Mouse (Mus musculus) midbrain, embryonic 16.5 days (tissue): ENCODE results near the gene Slc23a4. TPM values are rescaled to one million over a fixed set of nuclear protein-coding genes. Genes with fewer than 3 reads are reported as not detected.
A peak's percentile ranks its signal among the peaks of the same experiment; 100 is the strongest.

Experiments used
- ATAC-seq: fragments of 200-750 bp; cut with Nextera tagmentation; 2 replicates; pipeline ENCODE4 v1.8.0; 2017; ENCODE audit warnings: moderate TSS enrichment
- H3K27ac ChIP-seq: fragments of 300-500 bp; sonication (generic); 2 replicates; pipeline ENCODE4 v1.5.1; 2014; ENCODE audit warnings: mild to moderate bottlenecking, low read length, mixed read lengths
- H3K27me3 ChIP-seq: fragments of 300-500 bp; sonication (generic); 2 replicates; pipeline ENCODE4 v1.6.1; 2014; ENCODE audit warnings: low read depth, low read length, mixed read lengths; ENCODE audit not compliant: control insufficient read depth, insufficient read depth
- H3K36me3 ChIP-seq: fragments of 300-500 bp; sonication (generic); 2 replicates; pipeline ENCODE4 v1.6.1; 2014; ENCODE audit warnings: mild to moderate bottlenecking, low read length, moderate library complexity, mixed read lengths; ENCODE audit not compliant: control insufficient read depth, insufficient read depth
- H3K4me1 ChIP-seq: fragments of 300-500 bp; sonication (generic); 2 replicates; pipeline ENCODE4 v1.6.1; 2014; ENCODE audit warnings: mild to moderate bottlenecking, low read length, mixed read lengths; ENCODE audit not compliant: control insufficient read depth, insufficient read depth
- H3K4me2 ChIP-seq: fragments of 300-500 bp; sonication (generic); 2 replicates; pipeline ENCODE4 v1.6.1; 2014; ENCODE audit warnings: mild to moderate bottlenecking, low read length, mixed read lengths
- H3K4me3 ChIP-seq: fragments of 300-500 bp; sonication (generic); 2 replicates; pipeline ENCODE4 v1.5.1; 2014; ENCODE audit warnings: low read depth, mild to moderate bottlenecking, low read length, moderate library complexity, mixed read lengths
- H3K9ac ChIP-seq: fragments of 300-500 bp; sonication (generic); 2 replicates; pipeline ENCODE4 v1.6.1; 2014; ENCODE audit warnings: low read depth, low read length, mixed read lengths
- H3K9me3 ChIP-seq: fragments of 300-500 bp; sonication (generic); replicated peaks from 2 replicates; pipeline ENCODE4 v1.6.1; 2014; ENCODE audit warnings: mild to moderate bottlenecking, low read length, mixed read lengths; ENCODE audit not compliant: control insufficient read depth, poor library complexity, severe bottlenecking
- WGBS: fragments of 180-500 bp; shearing (Covaris S2); extraction: QIAGEN DNeasy Blood & Tissue Kit; methylation state at CpG from one replicate; pipeline ENCODE4 v1.1.7; 2014; 5-methylcytosine and 5-hydroxymethylcytosine counted together
- polyA plus RNA-seq: library from polyadenylated mRNA; unstranded; fragments of >200 nt; fragmentation: Nextera tagmentation; extraction: Ambion mirVana; gene quantifications from 2 replicates; pipeline ENCODE4 v1.2.1, GENCODE M21; 2015

Gene Slc23a4
- 0.85 and 0.92 TPM in 2 replicates for polyA plus RNA-seq

DNA sequence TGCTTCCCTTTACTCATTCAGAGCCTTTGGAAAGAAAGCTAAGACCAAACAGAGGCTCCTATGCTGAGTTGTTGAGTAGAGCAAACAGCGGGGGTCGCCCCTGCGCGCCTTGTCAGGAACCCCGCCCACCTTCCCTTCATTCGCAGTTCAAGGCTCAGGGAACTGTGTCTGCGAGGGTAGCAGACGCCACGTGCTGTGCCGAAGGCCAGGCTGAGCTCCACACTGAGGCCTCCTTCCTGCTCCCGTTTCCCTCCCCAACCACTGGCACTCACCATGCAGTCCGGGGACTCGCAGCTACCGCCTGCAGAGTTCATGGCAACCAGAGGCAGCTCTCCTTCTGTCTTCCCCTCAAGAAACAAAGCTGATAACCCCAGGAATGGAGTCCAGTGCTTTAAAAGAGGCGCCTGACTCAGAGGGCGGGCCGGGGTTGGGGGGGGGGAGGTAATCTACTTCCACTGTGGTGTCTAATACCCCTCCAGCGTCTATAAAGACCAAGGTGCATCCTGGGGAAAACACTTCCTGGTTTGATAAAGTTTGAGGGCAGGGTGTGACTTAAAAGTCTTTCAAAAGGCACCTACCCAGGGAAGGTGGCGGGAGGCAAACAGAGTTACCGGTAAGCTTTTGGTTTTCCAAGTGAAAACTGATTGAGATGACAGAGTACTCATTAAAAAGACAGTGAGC is at the start of gene Slc23a4:
TSS of gene Slc23a4 (minus strand) at position 324 of the 681 bp plus-strand sequence.
- H3K36me3 ChIP-seq, result no peaks in the 10 kb centered on the region
- peak within 1 kb of the TSS; percentile 5; the same call in 1 of the 2 replicates for H3K4me2 ChIP-seq
- WGBS, result 7% methylated on average over 20 of the region's 20 CpGs
- H3K4me3 ChIP-seq, result no peak within 1 kb of the TSS
- H3K27me3 ChIP-seq, result no peaks in the 10 kb centered on the region
- no peak within 1 kb of the TSS for H3K9ac ChIP-seq
- no peaks in the 10 kb centered on the region for H3K4me1 ChIP-seq
- no peaks in the 10 kb centered on the region for H3K9me3 ChIP-seq
- no peak for ATAC-seq
- no peak within 1 kb of the TSS for H3K27ac ChIP-seq

DNA sequence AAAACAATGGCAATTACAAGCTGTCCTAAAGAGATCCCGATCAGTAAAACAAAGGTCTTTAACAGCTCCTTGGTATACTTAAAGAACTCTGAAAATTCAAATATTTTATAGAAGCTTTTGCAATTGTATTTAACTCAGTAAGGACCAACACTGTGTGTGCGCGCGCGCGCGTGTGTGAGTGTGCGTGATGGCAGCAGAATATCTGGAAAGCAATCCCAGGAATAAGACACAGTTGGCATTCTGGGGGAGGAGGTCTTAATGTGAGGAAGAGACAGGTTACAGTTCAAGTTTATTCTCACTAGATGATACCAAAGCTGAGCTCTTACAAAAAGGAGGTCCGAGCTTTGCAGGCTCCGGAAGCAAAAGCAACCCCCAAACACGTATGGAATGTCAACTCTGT is 45.1 kb upstream of the Slc23a4 start:
- Histone ChIP-seq H3K4me1 (no peaks in the 10 kb centered on the region), H3K9me3 (no peaks in the 10 kb centered on the region), H3K4me2 (no peak overlapping the region), H3K9ac (no peak overlapping the region), H3K27me3 (no peaks in the 10 kb centered on the region), H3K36me3 (peaks cover 2% of the 10 kb centered on the region; the same call in 1 of the 2 replicates), H3K27ac (no peak overlapping the region), H3K4me3 (no peak overlapping the region)
- 94% methylated on average over 11 of the region's 11 CpGs for WGBS
- no peak for ATAC-seq

DNA sequence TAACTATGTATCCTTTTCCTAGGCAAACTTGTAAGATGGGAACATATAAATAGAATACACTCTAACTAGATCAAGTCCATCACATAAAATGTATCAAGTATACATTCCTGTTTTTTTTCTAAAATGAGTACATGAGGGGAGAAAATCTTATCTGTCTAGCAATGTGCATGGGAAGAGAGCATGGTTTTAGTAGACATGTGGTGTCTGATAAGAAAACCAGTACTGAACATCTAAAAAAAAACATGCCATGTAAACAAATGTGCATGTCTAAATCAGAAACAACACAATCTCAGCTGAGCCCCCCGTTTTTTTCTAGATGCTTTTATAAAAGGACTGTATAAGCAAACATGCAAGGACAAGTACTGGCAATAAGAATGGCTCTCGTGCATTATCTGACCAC is 44.5 kb upstream of the Slc23a4 start:
- Histone ChIP-seq H3K36me3 (peaks cover 2% of the 10 kb centered on the region; the same call in 1 of the 2 replicates), H3K4me3 (no peak overlapping the region), H3K9me3 (no peaks in the 10 kb centered on the region), H3K27ac (no peak overlapping the region), H3K4me1 (no peaks in the 10 kb centered on the region), H3K27me3 (no peaks in the 10 kb centered on the region), H3K4me2 (no peak overlapping the region), H3K9ac (no peak overlapping the region)
- ATAC-seq, result no peak
- WGBS, result 94% methylated on average over 2 of the region's 2 CpGs

DNA sequence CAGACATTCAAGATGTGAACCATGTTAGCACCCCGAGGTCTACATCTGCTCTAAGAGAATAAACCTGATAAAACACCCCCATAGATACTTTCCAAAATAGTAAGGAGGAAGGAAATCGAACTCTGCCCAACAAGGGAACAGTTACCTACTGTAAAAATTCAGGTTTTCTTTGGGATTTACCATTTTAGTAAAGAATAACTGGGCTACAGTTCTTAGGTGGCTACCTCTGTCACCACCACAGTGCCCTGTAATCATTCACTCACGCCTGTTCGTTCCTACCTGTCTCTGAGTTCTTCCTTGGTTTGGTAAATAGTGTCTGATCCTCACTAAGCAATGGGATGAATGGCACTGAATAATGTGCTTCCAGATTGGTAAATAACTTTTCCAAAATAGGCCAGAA is 42.6 kb upstream of the Slc23a4 start:
- 95% methylated on average over 4 of the region's 4 CpGs for WGBS
- Histone ChIP-seq H3K27me3 (no peaks in the 10 kb centered on the region), H3K4me2 (no peak overlapping the region), H3K36me3 (no peaks in the 10 kb centered on the region), H3K27ac (no peak overlapping the region), H3K9me3 (no peaks in the 10 kb centered on the region), H3K4me1 (no peaks in the 10 kb centered on the region), H3K4me3 (no peak overlapping the region), H3K9ac (no peak overlapping the region)
- no peak for ATAC-seq

DNA sequence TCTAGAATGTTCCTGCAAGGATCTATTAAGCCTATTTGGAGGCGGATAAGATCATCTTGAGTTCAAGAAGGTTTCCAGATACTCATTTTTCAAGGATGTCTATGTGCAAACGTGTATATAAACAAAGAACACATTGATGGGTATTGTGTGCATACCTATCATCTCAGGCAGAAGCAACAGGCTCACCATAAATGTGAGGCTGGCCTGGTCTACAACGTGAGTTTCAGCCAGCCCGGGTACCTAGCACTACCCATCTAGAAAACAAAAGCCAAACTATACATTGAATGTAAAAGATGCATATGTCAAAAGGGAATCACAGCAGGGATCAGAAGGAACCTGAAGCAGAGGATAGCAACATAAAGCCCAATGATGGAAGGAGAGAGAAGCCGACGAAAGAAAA is 42.0 kb upstream of the Slc23a4 start:
- Histone ChIP-seq H3K4me1 (no peaks in the 10 kb centered on the region), H3K27me3 (no peaks in the 10 kb centered on the region), H3K27ac (no peak overlapping the region), H3K9me3 (no peaks in the 10 kb centered on the region), H3K4me3 (no peak overlapping the region), H3K36me3 (no peaks in the 10 kb centered on the region), H3K4me2 (no peak overlapping the region), H3K9ac (no peak overlapping the region)
- 84% methylated on average over 6 of the region's 6 CpGs for whole genome bisulfite sequencing
- ATAC-seq, result no peak

DNA sequence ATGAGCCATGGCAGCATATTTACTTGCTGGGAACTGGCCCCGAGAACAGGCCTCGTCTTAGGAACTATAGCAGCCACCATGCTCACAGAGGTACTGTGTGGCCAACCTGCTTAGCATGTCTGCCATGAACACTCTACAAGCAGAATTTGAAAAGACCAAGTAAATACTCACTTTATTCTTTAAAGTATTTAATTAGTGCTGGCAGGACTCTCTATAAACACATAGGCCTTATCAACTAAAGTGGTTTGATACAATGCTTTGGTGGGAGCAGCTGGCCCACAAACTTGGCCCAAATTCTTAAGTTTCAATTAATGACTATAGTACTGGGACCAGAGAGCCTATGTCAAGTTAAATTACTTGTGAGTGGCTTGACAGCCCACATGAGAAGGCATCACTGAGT is 39.8 kb upstream of the Slc23a4 start:
- Histone ChIP-seq H3K27ac (no peak overlapping the region), H3K4me3 (no peak overlapping the region), H3K27me3 (no peaks in the 10 kb centered on the region), H3K9me3 (no peaks in the 10 kb centered on the region), H3K9ac (no peak overlapping the region), H3K36me3 (no peaks in the 10 kb centered on the region; the same call in 1 of the 2 replicates), H3K4me1 (no peaks in the 10 kb centered on the region), H3K4me2 (no peak overlapping the region)
- ATAC-seq, result peak; percentile 58; the same call in 1 of the 2 replicates
- WGBS, result 83% methylated on average over 2 of the region's 2 CpGs

DNA sequence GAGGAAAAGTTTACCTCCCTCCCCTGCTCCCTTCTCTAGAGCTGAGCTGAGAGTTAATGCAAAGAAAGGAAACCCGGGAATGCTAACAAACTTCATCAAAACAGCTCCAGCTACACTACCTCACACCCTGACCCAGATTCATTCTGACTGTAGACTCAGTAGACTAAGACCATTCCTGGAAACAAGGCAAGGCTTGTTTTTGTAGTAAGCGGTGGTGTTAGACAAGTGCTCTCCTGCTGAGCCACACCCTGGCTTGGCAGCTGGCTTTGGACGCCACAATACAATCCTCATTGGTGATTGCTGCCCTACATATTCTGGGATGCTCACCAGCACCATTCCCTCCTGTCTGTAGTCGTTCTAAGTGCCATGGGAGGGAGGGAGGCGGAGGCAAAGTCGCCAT is 39.1 kb upstream of the Slc23a4 start:
- 0 out of 2 replicates have a peak, but pooled peaks have one; percentile 42 for ATAC-seq
- WGBS, result 63% methylated on average over 6 of the region's 6 CpGs
- H3K4me2 ChIP-seq, result no peak overlapping the region
- H3K9ac ChIP-seq, result no peak overlapping the region
- no peaks in the 10 kb centered on the region for H3K4me1 ChIP-seq
- no peaks in the 10 kb centered on the region for H3K27me3 ChIP-seq
- H3K9me3 ChIP-seq, result no peaks in the 10 kb centered on the region
- H3K4me3 ChIP-seq, result no peak overlapping the region
- H3K27ac ChIP-seq, result no peak overlapping the region
- no peaks in the 10 kb centered on the region; the same call in none of the 2 replicates for H3K36me3 ChIP-seq

DNA sequence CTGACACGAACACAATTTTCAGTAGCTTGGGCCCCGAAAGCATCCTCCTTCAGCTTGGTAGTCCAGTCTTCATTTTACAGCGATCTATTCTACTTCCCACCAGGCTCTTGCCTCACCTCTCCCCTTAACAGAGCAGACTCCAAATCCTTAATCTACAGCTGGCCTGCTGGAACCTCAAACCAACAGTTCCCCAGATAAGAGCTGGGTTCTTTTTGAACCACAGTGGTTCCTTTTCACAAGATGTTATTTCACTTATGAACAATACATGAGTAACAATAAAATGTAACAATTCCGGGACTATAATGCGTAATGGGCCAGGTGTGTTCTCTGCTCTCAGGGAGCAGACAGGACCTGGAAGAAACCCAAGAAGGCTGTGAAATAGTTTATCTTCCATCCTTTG is 28.4 kb upstream of the Slc23a4 start:
- no peak for ATAC-seq
- Histone ChIP-seq H3K4me2 (no peak overlapping the region), H3K4me1 (no peaks in the 10 kb centered on the region), H3K9me3 (no peaks in the 10 kb centered on the region), H3K9ac (no peak overlapping the region), H3K4me3 (no peak overlapping the region), H3K36me3 (peaks cover 2% of the 10 kb centered on the region), H3K27ac (no peak overlapping the region), H3K27me3 (no peaks in the 10 kb centered on the region)
- WGBS, result 95% methylated on average over 5 of the region's 5 CpGs

DNA sequence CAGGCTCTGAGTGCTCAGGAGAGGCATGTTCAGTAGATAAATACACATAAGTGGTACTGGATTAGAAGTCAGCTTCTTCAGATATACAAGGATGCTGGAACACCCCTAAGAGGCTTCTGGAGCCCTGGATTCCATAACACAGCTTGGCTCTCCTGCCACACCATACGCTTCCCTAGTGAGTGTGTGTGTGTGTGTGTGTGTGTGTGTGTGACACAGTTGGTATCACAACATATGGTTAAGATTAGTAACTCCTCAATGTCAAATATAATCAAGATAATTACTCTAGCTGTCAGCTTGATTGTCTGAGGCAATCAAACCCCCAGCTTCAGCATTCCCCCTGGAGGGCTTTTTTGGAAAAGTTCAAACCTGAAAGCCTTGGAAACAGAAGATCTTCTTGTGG is 23.7 kb upstream of the Slc23a4 start:
- H3K9ac ChIP-seq, result no peak overlapping the region
- H3K9me3 ChIP-seq, result no peaks in the 10 kb centered on the region
- 94% methylated on average over 1 of the region's 1 CpGs for WGBS
- H3K36me3 ChIP-seq, result no peaks in the 10 kb centered on the region; the same call in 1 of the 2 replicates
- ATAC-seq, result no peak
- H3K27ac ChIP-seq, result no peak overlapping the region
- H3K4me2 ChIP-seq, result no peak overlapping the region
- H3K4me3 ChIP-seq, result no peak overlapping the region
- H3K4me1 ChIP-seq, result no peaks in the 10 kb centered on the region
- H3K27me3 ChIP-seq, result no peaks in the 10 kb centered on the region
